Mouse (Mus musculus): ENCODE data around the gene Cacng4. TPM values are rescaled to one million over a fixed set of nuclear protein-coding genes. Genes with fewer than 3 reads are reported as not detected.

The Cacng4 gene
- polyA plus RNA-seq, 1 experiment from 2014 or later = 2.5 TPM

DNA sequence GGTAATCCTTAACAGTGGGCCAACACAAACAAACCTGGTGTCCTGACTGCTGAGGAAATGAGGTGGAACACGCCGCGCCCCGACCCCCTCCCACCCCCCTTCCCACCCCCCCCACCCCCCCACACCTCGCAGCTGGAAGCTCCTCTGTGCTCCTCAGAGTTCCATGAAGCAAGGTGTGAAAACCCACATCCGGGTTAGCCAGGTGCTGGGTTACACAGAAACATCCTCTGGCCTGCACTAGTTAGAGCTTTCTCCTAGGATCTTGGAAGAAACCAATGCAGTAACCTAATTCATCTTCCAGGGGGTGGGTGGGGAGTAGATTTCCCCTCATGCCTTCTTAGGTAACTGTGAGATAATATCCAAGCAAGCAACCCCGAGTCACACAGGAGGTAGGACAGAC lies 2.0 kb upstream of the Cacng4 start:
- no peak overlapping the region for H3K27ac ChIP-seq (ENCODE audit: low read length)
- no peaks in the 10 kb centered on the region for H3K36me3 ChIP-seq (ENCODE audit: control insufficient read depth, insufficient read depth, low read length)
- WGBS = 31% methylated on average over 5 of the region's 7 CpGs
- peaks cover 17% of the 10 kb centered on the region for H3K4me1 ChIP-seq (ENCODE audit: control insufficient read depth, insufficient read depth, low read length)
- H3K9ac ChIP-seq (ENCODE audit: low read length) = no peak overlapping the region
- H3K27me3 ChIP-seq (ENCODE audit: control insufficient read depth, insufficient read depth, low read length) = peaks cover 27% of the 10 kb centered on the region
- H3K4me2 ChIP-seq (ENCODE audit: low read depth, low read length) = no peak overlapping the region
- no peaks in the 10 kb centered on the region for H3K9me3 ChIP-seq (replicated peaks; ENCODE audit: control insufficient read depth, low read length)
- H3K4me3 ChIP-seq (replicated peaks; ENCODE audit: low read length) = no peak overlapping the region
- no peak for ATAC-seq (ENCODE audit: insufficient read depth, low FRiP score)

DNA sequence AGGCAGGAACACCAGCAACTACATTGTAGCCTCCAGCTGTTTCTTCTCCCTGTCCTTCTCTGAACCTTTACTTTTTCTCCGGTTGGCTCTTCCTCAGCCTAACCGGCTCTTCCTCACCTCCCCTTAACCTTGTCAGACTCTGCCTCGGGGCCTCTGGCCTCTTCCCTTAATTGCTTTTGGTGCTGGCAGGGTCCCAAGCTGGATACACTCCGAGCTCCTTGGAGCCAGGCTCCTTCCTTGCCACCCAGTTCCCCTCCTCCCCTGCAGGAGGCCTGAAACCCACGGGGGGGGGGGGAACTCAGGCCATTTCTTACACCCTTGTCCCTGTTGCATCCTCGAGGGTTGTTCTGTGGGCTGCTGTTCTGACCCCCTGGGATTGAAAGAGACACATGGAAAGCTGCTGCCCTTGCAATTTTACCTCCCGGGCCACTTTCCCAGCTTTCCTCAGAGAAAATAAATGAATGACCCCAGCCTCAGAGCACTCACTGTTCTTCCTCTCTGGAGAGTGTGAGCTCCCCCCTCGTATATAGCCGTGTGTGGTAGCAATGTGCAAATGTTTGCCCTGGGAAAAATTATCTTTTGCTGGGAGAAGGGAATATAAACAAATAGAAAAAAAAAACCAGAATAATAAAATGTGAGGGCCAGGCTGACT lies 1.2 kb upstream of the Cacng4 start:
- Histone ChIP-seq H3K4me3 (replicated peaks; ENCODE audit: low read length) (no peak overlapping the region), H3K9ac (ENCODE audit: low read length) (no peak overlapping the region), H3K4me2 (ENCODE audit: low read depth, low read length) (no peak overlapping the region; the same call in 1 of the 2 replicates), H3K27ac (ENCODE audit: low read length) (no peak overlapping the region), H3K9me3 (replicated peaks; ENCODE audit: control insufficient read depth, low read length) (no peaks in the 10 kb centered on the region), H3K27me3 (ENCODE audit: control insufficient read depth, insufficient read depth, low read length) (peaks cover 27% of the 10 kb centered on the region), H3K36me3 (ENCODE audit: control insufficient read depth, insufficient read depth, low read length) (no peaks in the 10 kb centered on the region), H3K4me1 (ENCODE audit: control insufficient read depth, insufficient read depth, low read length) (peaks cover 17% of the 10 kb centered on the region)
- no peak for ATAC-seq (ENCODE audit: insufficient read depth, low FRiP score)
- WGBS = 2% methylated on average over 9 of the region's 9 CpGs

DNA sequence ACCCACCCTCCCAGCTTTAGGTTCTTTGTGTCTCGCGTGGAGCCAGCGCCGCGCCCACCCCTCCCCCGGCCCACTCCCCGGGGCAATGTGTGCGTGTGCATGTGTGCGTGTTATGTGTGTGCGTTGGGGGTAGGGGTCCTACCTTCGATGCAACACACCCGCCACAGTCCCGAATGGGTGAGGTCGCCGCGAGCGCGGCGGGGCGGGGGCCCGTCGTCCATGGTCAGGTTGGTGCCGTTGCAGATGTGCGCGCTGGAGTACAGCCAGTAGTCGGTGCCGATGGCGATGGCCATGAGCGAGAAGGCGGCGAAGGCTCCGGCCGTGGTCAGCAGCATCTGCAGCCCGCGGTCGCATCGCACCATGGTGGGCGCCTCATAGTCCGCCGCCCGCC lies 259 bp downstream of the Cacng4 start:
- Histone ChIP-seq H3K4me2 (ENCODE audit: low read depth, low read length) (peak overlapping the region; percentile 94), H3K27me3 (ENCODE audit: control insufficient read depth, insufficient read depth, low read length) (peaks cover 27% of the 10 kb centered on the region), H3K4me3 (replicated peaks; ENCODE audit: low read length) (peak overlapping the region; percentile 53), H3K36me3 (ENCODE audit: control insufficient read depth, insufficient read depth, low read length) (no peaks in the 10 kb centered on the region), H3K9ac (ENCODE audit: low read length) (peak overlapping the region; percentile 69), H3K9me3 (replicated peaks; ENCODE audit: control insufficient read depth, low read length) (no peaks in the 10 kb centered on the region), H3K4me1 (ENCODE audit: control insufficient read depth, insufficient read depth, low read length) (peaks cover 17% of the 10 kb centered on the region), H3K27ac (ENCODE audit: low read length) (no peak overlapping the region; the same call in 1 of the 2 replicates)
- WGBS = under 1% methylated on average over 32 of the region's 41 CpGs
- no peak for ATAC-seq (ENCODE audit: insufficient read depth, low FRiP score)

DNA sequence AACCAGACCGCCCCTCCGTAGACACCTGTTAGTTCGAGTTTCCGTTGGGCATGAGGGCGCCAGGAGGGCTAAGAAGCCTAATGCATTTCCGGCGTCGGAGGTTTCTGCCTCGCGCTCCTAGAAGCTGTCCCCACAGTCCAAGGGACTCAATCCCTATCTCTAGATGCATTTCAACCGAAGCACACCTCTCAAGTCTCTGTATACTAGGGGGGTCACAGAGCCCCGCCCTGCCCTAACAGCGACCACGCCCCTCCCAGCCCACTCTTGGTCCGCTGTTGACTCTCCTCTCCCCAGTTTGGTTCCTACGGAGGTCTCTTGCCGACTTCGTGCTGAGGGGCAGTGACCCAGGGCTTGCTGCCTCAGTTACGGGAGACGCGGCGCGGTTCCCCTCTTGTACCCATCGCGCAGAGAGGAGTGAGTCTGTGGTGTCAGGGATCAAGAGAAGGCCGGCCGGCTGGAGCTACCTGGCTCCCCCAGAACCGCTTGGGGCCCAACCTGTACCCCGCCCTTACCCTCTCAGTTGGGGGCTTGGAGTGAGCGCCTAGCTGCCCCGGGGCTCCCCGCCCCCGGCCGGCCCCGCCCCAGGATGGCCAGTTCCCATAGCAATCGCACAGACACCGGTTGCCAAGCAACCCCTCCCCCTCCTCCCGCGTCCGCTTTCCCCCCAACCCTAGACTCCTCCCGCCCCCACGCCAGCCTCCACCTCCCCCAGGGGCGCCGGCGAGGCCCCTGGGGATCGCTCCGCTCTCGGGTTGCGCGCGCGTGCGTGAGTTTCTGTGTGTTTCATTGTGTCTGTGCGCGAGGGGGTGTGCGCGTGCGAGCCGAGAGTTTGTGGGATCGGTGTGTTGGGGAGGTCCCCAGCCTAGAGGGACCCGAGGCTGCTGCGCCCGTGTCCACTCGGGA lies 906 bp downstream of the Cacng4 start:
- WGBS = 2% methylated on average over 62 of the region's 64 CpGs
- peak overlapping the region; percentile 69 for H3K9ac ChIP-seq (ENCODE audit: low read length)
- H3K27me3 ChIP-seq (ENCODE audit: control insufficient read depth, insufficient read depth, low read length) = peaks cover 27% of the 10 kb centered on the region
- H3K4me1 ChIP-seq (ENCODE audit: control insufficient read depth, insufficient read depth, low read length) = peaks cover 17% of the 10 kb centered on the region
- H3K4me2 ChIP-seq (ENCODE audit: low read depth, low read length) = peak overlapping the region; percentile 94
- peak overlapping the region; percentile 53 for H3K4me3 ChIP-seq (replicated peaks; ENCODE audit: low read length)
- no peaks in the 10 kb centered on the region for H3K36me3 ChIP-seq (ENCODE audit: control insufficient read depth, insufficient read depth, low read length)
- peak; percentile 16; the same call in 1 of the 2 replicates for ATAC-seq (ENCODE audit: insufficient read depth, low FRiP score)
- no peak overlapping the region for H3K27ac ChIP-seq (ENCODE audit: low read length)
- no peaks in the 10 kb centered on the region for H3K9me3 ChIP-seq (replicated peaks; ENCODE audit: control insufficient read depth, low read length)

DNA sequence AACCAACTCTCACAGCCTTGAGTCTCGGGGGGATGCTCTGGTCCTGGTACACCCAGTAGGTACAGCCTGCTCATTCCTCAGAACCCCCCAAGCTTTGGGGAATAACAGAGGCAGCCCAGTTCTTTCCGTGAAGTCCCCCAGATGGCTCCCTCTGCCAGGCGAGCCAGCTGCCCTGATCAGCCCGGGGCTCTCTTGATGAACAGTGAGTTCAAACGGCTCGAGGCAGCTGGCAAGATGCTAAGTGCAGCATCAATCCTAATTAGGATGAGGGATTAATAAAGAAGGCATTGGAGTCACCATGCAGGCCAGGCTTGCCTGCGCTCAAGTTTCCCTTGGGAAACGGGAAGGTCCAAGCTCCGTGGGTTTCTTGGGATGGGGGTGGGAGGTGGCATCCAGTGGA lies 2.2 kb downstream of the Cacng4 start:
- no peak for ATAC-seq (ENCODE audit: insufficient read depth, low FRiP score)
- no peaks in the 10 kb centered on the region for H3K36me3 ChIP-seq (ENCODE audit: control insufficient read depth, insufficient read depth, low read length)
- no peak overlapping the region for H3K4me3 ChIP-seq (replicated peaks; ENCODE audit: low read length)
- peaks cover 25% of the 10 kb centered on the region for H3K27me3 ChIP-seq (ENCODE audit: control insufficient read depth, insufficient read depth, low read length)
- no peaks in the 10 kb centered on the region for H3K9me3 ChIP-seq (replicated peaks; ENCODE audit: control insufficient read depth, low read length)
- H3K9ac ChIP-seq (ENCODE audit: low read length) = no peak overlapping the region
- no peak overlapping the region for H3K4me2 ChIP-seq (ENCODE audit: low read depth, low read length)
- H3K4me1 ChIP-seq (ENCODE audit: control insufficient read depth, insufficient read depth, low read length) = peaks cover 17% of the 10 kb centered on the region
- no peak overlapping the region for H3K27ac ChIP-seq (ENCODE audit: low read length)
- WGBS = 44% methylated on average over 9 of the region's 9 CpGs

DNA sequence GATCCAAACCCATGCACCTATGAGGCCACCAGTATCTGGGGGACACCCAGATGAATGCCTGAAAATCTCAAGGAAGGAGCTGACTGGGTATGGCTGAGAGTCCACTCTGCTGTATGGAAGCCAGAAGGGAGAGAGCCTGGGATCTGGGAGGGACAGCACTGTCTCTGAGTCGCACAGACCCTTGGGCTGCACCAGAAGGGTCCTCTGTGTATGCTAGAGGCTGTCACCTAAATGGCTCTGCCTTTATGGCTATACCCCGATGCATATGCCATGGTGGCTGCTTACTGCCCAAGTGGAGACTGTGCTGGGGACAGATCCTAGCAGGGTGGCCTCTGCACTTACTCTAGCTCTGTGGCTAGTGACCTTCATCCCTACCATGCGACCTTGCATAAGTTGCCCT lies 8.6 kb downstream of the Cacng4 start:
- ATAC-seq (ENCODE audit: insufficient read depth, low FRiP score) = no peak
- no peaks in the 10 kb centered on the region for H3K36me3 ChIP-seq (ENCODE audit: control insufficient read depth, insufficient read depth, low read length)
- 61% methylated on average over 3 of the region's 3 CpGs for WGBS
- H3K27ac ChIP-seq (ENCODE audit: low read length) = no peak overlapping the region
- H3K27me3 ChIP-seq (ENCODE audit: control insufficient read depth, insufficient read depth, low read length) = no peaks in the 10 kb centered on the region
- no peak overlapping the region for H3K9ac ChIP-seq (ENCODE audit: low read length)
- no peaks in the 10 kb centered on the region for H3K9me3 ChIP-seq (replicated peaks; ENCODE audit: control insufficient read depth, low read length)
- no peak overlapping the region for H3K4me3 ChIP-seq (replicated peaks; ENCODE audit: low read length)
- H3K4me1 ChIP-seq (ENCODE audit: control insufficient read depth, insufficient read depth, low read length) = no peaks in the 10 kb centered on the region
- H3K4me2 ChIP-seq (ENCODE audit: low read depth, low read length) = no peak overlapping the region

DNA sequence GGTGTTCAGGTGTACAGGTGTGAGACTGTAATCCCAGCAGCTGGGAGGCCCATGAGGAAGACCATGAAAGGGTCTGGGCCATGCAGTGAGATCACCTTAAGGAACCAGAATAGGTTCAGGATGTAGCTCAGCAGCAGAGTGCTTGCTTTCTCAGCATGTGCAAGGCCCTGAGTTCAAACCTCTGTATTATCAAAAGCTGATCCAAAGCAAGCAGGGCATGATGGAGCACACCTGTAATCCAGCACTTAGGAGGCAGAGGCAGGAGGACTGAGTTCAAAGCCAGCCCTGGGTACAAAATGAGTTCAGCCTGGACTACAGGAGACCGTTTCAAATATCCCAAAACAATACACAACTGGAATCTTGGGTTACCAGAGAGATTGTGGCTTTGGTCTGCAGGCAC lies 9.1 kb downstream of the Cacng4 start:
- H3K9me3 ChIP-seq (replicated peaks; ENCODE audit: control insufficient read depth, low read length) = no peaks in the 10 kb centered on the region
- H3K9ac ChIP-seq (ENCODE audit: low read length) = no peak overlapping the region
- ATAC-seq (ENCODE audit: insufficient read depth, low FRiP score) = no peak
- H3K36me3 ChIP-seq (ENCODE audit: control insufficient read depth, insufficient read depth, low read length) = no peaks in the 10 kb centered on the region
- no peak overlapping the region for H3K27ac ChIP-seq (ENCODE audit: low read length)
- H3K27me3 ChIP-seq (ENCODE audit: control insufficient read depth, insufficient read depth, low read length) = no peaks in the 10 kb centered on the region
- no peak overlapping the region for H3K4me3 ChIP-seq (replicated peaks; ENCODE audit: low read length)
- H3K4me2 ChIP-seq (ENCODE audit: low read depth, low read length) = no peak overlapping the region
- WGBS = 74% methylated on average over 1 of the region's 1 CpGs
- H3K4me1 ChIP-seq (ENCODE audit: control insufficient read depth, insufficient read depth, low read length) = no peaks in the 10 kb centered on the region

DNA sequence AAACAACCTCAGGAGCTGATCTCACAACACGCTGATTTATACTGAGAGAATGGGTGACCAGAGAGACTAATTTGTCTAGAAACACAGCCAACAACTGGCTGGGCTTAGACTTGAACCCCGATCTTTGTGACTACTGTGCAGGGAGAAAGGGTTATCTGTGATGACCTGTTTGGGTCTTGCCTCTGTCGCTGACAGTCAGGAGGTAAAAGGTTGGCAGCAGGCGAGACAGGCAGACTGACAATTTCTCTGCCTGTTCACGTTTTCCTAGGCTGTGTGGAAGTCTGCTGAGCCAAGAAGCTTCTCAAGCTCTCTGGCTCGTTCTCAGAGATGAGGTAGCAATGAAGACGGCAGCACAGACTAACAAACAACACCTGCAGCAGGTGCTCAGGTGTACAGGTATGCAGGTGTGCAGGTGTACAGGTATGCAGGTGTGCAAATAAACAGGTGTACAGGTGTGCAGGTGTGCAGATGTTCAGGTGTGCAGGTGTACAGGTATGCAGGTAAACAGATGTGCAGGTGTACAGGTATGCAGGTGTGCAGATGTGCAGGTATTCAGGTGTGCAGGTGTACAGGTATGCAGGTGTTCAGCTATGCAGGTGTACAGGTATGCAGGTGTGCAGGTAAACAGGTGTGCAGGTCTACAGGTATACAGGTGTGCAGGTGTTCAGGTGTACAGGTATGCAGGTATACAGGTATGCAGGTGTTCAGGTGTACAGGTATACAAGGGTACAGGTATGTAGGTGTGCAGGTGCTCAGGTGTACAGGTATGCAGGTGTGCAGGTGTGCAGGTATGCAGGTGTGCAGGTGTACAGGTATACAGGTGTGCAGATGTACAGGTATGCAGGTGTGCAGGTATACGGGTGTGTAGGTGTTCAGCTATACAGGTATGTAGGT lies 10.2 kb downstream of the Cacng4 start:
- no peak for ATAC-seq (ENCODE audit: insufficient read depth, low FRiP score)
- Histone ChIP-seq H3K27me3 (ENCODE audit: control insufficient read depth, insufficient read depth, low read length) (no peaks in the 10 kb centered on the region), H3K9ac (ENCODE audit: low read length) (no peak overlapping the region), H3K4me3 (replicated peaks; ENCODE audit: low read length) (no peak overlapping the region), H3K4me2 (ENCODE audit: low read depth, low read length) (no peak overlapping the region), H3K4me1 (ENCODE audit: control insufficient read depth, insufficient read depth, low read length) (no peaks in the 10 kb centered on the region), H3K36me3 (ENCODE audit: control insufficient read depth, insufficient read depth, low read length) (no peaks in the 10 kb centered on the region), H3K27ac (ENCODE audit: low read length) (no peak overlapping the region), H3K9me3 (replicated peaks; ENCODE audit: control insufficient read depth, low read length) (no peaks in the 10 kb centered on the region)
- 79% methylated on average over 8 of the region's 8 CpGs for WGBS

All from stomach, embryonic 16.5 days (tissue).